Mouse (Mus musculus): ENCODE results near the gene Calr.

DNA sequence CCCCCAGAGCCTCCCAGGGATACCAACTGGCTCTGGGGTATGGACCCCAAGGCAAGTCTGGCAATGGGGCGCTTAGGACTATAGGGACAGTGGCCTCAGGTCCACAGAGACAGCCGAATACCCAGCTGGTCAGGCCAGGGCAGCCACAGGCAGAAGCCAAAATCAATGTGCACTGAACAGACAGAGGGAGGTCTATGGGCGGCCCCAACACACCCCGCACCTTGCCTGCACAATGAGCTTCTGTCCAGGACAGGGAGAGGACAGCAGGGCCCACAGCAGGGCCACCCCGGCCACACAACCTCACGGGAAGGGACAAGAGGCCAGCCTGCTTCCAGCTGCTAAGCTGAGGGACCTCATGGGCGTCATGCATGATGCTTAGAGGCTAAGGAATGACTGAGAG lies 52.2 kb downstream of the Calr start:
- TF ChIP-seq CTCF (IDR thresholded peaks at IDR 0.05; ENCODE audit: borderline replicate concordance, extremely low read depth, insufficient read depth, insufficient read length) (no peak), POLR2A (IDR thresholded peaks at IDR 0.05; ENCODE audit: borderline replicate concordance, extremely low read depth, insufficient read depth, insufficient read length, poor library complexity, severe bottlenecking) (no peak)

Measured in brain, embryonic 14.5 days (tissue).